Mouse (Mus musculus) gastrocnemius, postnatal 36 days (tissue): ENCODE measurements around the gene Itk. TPM values are rescaled to one million over a fixed set of nuclear protein-coding genes. Genes with fewer than 3 reads are reported as not detected.

Source experiments
- DNase-seq, 2 experiments: peaks; one replicate each; pipeline ENCODE4 v3.0.0; 2022
- intact Hi-C: fragments of 180-260 bp; cut with DNase I; formaldehyde crosslinking; loops from one replicate; pipeline ENCODE4 v1.15.1; 2025
- total RNA-seq, 2 experiments: library from RNA; stranded (reverse); gene quantifications; 2 replicates each; pipeline ENCODE4 v1.2.3; 2021

Itk gene
- total RNA-seq, 2 experiments from 2014 or later: 1.1 TPM; not detected in 1

DNA sequence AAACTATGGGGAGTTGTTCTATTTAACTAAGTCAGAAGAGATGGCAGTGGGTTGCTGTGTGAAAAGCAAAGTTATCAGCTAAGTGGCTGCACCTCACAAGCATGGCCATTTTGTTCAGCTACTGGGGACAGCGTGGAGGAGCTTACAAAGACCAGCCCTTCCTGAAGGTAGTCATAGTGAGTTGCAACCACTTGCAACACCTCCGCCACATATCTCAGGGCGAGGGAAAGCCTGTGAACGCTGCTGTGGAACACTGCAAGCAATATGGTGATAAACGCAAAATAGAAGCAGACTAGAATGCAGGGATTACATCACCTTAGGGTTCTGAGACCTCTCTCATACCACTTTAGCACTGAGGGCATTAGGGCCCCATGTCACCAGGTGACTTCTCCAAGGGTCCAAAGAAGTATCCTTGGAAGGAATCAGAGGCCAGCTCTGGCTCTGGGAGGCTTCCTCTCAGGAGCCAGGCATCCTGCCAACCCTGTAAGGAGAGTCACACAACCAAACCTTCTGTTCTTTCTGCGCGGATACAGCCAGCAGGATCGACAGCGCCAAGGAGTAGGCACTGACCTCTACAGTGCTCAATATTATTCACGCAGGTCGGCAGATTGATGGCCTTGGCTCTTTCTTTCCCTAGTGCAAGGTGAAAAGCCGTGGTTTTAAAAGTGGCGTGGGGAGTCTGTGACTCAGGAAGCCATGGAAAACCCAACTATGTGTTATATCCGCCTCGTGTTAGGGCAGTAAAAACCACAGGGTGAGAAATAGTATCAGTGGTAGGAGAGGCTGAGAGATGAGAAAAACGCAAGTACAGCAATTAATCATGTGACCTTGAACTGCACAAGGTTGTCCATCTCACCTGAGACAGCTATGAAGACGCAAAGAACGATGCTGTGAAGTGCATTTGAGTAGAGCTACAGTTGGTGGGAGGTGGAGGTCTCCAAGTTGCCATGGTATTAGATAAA lies 27.0 kb downstream of the Itk start:
- intact Hi-C loops: no loop called here
- DNase-seq: no peak

DNA sequence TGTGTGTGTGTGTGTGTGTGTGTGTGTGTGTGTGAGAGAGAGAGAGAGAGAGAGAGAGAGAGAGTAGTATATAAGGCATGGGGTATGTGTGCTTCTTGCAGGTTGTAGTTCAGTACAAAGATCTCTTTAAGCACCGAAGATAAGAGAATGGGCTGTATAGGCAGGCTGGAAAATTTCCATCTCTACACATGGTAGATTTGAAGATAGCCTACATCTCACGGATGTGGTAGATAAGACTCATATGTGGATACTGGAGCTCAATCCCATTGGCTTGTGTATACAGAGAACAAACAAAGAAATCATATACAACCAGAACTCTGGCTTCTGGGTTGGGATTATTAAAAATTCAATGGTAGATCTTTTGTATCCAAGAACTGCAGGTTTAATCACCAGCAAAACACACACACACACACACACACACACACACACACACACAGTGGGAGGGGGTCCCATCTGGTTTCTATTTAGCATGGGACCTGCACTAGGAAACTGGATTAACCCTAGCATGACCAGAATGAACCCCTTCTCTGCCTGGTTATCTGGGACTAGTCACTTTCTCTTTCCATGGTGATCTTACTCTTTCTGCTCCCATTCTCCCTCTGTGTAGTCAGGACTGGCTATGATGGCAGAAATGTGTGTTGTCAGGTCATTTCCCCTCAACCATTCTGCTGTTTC lies 28.2 kb downstream of the Itk start:
- intact Hi-C loops: no loop called here
- no peak for DNase-seq

DNA sequence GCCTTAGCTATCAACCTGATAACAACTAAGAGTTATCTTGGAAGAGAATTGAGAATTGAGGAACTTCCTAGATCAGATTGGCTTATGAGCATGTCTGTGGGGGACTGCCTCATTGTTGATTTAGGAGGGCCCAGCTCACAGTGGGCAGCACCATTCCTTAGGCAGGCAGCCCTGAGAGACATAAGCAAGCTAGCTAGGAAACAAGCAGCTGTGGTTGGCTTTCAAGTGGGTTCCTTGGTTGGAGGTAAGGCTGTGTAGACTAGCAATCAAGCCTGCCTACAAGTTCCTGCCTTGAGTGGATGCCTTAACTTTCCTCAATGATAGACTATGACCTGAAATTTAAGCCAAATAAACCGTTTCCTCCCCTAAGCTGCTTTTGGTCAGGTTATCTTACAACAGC lies 30.9 kb downstream of the Itk start:
- intact Hi-C loops: no loop called here
- DNase-seq: no peak

DNA sequence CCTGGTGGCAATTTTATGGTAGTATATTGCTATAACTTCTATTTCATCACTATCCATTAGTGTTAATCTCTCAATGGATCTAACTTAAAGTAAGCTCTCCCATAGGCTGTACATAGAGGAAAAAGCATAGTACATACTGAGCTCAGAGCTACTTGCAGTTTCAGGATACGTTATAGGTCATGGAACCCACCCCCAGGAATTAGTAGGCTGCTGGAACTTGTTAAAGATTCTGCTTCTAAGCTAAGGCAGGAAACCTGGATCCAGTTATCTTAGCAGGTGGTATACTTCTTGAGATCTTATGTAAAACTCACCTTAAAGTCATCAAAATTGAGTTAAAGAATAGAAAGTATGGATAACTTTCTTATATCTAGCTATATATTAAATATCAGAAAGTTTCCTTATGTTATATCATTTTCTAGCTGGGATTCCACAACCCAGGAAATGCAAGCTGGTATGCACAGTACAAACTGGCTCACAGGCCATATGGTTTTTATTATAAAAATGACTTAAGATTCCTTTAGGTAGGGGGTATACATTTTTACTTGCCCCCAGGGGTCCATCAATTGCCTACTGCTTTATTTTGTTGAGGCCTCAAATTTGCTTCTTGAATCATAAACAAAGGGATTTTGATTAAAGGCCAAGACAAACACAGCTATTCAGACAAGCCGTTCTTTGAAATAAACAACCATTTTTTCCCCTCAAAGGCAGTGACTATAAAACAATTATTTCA lies 39.5 kb downstream of the Itk start:
- no peak for DNase-seq

DNA sequence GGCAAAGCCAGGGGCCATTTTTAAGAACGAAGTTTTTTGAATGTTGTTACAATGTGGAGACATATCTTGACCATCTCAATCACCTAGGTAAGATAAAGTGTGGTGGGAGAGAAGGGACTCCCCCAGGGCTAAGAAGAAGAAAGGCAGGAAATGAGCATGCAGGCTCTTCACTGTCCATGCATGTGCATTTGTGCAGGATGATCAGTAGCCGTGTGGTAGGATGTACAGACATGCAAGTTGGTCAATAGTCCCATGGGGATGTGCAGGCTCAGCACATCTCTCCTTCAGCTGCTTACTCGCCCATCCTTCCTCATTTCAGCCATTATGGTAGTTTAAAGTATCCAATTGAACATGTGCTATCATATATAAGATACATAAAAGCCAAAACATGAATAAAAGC lies 40.9 kb downstream of the Itk start:
- no peak for DNase-seq
- intact Hi-C loops: no loop called here

More for the DNA sequence above, 39.5 kb downstream of the Itk start:
- intact Hi-C loops: no loop called here

DNA sequence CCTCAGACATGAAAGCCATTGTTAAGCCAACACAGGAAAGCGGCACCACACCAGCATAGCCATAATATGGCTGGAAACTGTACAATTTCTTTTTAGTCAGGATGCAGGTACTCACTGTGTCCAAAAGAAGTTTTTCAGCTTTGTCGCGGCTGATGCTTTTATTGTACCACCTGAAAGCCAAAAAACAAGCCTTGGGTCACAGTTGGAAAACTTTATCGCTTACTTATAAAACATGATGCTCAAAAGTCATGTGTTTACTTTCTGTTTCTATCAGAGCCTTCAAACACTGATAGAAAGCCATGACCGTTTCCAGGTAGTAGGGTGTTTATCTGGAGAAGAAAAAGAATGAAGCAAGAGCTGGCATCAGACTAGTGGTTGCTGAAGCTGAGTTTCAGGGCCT lies 41.6 kb downstream of the Itk start:
- intact Hi-C loops: no loop called here
- DNase-seq: no peak

DNA sequence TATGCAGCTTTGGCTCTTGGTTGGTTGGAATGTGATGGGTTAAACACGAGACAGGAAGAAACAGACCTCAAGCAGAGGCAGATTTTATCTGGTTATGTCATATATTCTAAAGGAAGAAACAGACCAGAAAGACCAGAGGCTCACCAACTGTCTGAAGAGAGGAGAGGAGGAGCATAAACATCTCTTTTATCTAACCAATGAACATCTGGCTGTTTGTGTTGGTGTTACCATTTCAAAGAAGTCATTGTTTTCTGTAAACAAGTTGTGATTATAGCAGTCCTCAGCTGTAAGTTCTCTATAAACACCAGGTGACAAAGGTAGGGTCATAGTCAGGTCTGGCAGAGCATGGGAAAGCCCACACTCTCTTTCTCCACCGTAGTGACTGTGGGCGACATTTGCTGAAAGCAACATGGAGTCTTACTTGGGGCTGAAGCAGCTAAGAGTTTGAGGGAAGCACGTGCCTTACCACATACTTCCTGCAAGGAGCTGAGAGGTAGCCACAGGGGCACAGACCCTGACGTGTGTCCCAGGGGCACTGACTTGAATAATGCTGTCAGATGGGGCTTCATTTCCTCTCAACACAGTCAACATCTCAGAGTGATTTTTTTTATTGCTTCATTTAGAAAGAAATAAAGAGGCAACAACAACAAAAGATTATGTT lies 45.3 kb downstream of the Itk start:
- DNase-seq: no peak
- intact Hi-C loops: no loop called here

DNA sequence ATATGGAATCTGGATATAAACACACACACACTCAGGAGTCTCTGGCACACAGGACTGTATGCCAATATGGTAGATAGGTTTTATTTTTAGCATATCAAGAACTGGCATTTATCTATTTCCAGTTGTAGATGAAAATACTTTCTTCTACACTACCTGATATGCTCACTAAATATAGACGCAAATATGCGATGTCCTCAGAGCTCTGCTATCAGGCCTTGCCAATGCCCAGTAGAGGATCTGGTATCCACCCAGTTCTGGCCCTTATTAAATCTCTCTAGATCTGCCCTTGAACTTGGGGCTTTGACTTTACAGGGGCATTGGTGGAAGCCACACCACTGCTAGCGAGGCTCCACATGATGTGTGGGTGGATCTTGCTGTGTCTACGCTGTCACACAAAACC lies 47.4 kb downstream of the Itk start:
- intact Hi-C loops: no loop called here
- DNase-seq: no peak

DNA sequence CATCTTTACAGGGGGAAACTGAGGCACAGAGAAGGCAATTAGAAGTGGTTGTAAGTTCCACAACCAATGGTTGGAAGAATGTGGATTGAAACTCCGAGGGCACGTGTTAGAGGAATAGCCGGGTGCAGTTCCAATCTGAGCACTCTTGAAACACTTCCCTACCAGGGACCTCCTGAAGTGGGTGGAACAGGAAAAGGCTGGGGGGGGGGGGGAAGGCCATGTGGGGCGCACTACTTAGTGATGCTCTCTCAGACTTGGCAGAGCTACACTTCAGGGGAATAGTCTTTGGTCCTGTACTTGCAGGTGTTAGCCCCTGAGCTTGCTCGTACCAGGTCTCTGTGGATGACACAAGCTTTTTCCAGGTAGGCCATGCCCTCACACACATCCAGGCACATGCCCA lies 53.3 kb downstream of the Itk start:
- DNase-seq: no peak

DNA sequence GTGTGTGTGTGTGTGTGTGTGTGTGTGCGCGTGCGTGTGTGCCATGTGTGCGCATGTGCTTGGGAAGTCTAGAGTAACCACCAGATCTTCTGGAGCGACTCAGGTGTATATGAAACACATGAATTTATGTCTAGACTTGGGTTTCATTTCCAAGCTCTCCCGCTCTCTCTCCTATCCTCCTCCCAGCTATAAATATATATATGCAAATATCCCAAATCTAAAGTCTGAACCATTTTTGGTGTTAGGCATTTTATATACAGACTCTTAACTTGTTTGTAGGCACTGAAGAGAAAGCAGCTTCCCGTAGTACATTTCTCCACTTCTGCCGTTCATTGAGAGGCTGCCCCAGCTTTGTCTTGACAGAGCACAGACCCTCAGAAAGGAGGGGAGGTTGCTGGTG lies 57.1 kb downstream of the Itk start:
- intact Hi-C loops: no loop called here
- no peak for DNase-seq

More for the DNA sequence above, 53.3 kb downstream of the Itk start:
- intact Hi-C loops: no loop called here

DNA sequence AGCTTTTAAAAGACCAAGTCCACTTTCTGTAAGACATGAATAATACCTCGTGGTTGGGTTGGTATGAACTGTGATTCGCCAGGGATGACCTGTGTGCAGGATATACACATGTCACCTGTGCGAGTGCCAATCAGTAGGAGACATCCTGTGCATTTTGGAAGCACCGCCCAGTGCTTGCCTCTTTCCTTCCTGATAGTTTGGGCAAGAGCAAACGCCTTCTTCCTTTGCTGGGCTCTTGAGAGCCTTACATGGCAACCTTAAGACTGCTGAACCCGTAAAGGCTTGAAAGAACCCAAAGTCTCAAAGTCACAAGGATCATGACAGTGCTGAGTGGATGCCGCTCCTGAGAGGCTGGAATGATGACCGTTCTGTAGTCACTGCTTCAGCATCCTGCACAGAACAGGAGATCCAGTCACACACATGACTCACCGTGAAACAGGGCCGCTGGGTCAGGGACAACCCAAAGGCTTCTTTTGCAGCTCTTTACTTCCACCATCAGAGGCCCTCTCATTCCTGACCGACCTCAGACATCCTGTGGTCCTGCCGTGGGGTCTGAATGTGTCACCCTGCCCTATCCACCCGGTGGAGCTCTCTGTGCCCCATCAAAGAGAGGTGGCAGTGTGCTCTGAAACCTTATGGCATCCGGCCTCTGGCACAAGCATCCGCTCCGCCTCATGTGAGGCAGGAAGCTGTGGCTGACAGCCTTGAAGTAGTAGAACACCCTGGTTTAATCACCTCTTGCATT lies 62.9 kb downstream of the Itk start:
- intact Hi-C loops: no loop called here
- DNase-seq: no peak

DNA sequence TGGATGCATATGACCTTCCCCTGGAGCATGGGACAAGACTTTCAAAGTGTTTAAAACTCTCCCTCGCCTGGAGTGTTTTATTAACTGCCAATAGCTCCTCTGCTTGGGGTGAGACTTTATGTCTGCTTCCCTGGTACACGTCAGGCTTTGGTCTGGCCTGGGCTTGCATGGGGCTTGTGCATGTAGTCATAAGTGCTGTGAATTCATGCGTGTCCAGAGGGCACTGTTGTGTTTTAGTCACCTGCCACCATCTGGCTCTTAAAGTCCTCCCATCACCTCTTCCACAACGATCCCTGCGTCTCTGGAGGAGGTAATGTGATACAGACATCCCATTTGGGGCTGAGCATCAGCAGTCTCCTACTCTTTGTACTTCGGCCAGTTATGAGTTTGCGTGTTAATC lies 67.8 kb downstream of the Itk start:
- intact Hi-C loops: no loop called here
- DNase-seq: no peak

DNA sequence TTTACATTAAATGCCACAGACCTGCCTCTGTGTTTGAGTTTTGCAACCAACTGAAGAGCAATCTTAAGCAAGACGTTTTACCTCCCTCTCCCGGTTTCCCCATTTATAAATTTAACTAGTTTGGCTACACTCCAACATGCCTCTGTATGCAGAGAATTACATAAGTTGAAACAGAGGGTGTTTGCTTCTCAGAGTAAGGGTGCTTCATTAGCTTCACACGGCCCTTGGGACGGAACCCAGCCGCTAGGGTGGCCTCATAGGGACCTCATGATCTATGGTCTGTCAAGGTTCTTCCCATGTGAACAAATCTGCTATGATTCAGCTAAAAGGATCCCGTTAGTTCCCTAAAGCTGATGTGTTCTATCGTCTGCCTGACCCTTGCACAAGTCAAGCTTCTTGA lies 74.8 kb downstream of the Itk start:
- DNase-seq: no peak
- intact Hi-C loops: no loop called here

DNA sequence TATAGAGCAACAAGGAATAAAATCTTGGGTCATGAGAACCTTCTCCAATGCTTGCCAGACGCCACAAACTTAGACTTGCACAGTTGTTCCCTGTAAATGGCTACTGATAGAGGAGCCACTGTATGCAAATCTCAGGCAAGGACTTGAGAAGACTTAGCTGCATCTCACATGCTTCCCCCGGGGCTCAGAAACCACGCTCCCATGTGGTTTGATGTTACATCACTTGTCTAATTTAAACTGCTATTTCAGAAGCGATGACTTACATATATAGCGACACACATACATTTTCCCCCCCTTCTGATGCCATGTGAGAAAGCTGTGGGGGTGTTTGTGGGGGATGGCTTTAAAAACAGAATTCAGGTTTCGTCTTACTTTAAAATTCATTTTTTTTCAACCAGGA lies 75.5 kb downstream of the Itk start:
- DNase-seq: no peak
- intact Hi-C loops: no loop called here

DNA sequence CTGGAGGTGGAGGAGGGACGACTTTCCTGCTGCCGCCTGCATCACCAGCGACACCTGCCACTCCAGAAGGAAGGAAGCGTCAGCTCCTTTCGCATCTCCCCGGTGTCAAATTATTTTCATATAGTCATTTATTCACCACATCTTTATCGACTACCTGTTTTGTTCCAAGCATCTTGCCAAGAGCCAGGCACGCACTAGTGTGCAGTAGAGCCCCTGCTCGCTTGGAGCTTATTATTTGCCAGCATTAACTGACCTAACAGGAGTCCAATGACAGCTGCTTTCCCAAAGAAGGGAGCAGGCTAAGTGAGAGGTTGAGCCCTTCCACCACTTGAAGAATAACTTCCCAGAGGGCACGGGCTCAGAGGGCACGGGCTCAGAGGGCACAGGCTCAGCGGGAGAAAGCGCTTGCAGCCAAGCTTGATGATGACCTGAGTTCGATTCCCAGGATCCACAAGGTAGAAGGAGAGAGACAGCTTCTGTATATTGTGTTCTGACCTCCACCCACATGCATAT lies 76.7 kb downstream of the Itk start, which contains the start of gene Cyfip2:
Gene Cyfip2, minus strand, starts transcription at position 337 of the 513 bp plus-strand sequence.
- intact Hi-C loops: no loop called here
- DNase-seq: no peak

DNA sequence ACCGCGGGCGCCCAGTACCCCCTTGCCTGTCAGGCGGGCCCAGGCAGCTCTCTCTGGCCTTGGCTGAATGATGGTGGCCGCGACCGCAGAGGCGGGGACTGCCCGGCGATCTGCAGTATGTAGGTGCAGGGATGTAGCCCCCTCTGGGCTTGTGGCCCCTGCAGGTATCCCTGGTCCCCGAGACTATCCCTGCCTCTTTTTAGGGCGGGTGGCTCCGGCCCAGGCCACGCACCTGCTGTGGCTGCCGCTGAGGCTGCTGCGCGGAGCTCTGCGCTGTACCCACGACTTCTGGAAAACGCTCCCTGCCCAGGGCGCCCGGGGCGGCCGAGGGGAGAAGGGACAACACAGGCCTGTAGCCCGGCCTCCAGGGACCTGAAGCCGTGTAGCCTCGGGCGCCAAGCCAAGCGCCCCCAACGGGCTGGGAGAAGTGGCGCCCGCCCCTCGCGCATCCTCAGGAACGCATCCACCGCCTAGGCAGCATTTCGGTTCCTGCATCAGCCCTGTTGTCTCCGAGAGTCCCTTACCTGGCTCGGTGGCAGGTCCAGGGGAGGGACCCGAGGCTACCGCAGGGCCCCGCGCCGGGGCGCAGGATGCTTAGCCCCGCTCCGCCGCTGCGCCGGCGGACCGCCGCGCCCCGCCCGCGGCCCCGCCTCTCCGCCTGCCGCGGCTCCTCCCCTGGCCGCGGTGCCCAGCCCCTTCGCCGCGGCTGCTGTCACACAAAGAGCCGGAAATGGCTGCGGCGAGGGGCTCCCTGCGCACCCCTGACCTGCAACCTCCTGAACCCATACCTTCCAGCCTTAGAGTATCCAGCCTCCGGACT lies 77.4 kb downstream of the Itk start:
- intact Hi-C loops: no loop called here
- DNase-seq: no peak

DNA sequence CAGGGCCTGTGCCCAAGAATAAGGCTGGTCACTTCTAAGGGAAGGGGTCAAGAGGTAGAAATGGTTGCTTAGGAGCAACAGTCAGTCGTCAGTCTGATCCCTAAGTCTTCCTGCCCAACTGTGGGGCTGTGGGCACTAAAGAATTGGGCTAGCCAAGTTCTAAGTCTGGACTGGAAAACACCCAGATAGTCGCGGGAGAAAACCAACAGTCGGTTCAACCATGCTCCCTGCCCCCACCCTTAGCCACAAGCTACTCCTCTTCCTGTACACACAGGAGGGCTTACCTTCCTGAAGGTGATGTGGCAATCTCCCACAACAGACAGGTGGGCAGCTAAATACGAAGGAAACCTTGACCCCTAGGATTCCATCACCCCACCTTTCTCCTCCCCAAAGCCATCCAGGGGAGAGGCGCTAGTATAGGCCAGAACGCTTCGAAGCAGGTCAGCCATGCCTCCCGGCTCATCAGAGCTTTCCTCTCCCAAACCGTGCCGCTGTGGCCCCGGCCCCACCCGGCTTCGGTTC lies 78.1 kb downstream of the Itk start:
- DNase-seq: no peak
- intact Hi-C loops: no loop called here

DNA sequence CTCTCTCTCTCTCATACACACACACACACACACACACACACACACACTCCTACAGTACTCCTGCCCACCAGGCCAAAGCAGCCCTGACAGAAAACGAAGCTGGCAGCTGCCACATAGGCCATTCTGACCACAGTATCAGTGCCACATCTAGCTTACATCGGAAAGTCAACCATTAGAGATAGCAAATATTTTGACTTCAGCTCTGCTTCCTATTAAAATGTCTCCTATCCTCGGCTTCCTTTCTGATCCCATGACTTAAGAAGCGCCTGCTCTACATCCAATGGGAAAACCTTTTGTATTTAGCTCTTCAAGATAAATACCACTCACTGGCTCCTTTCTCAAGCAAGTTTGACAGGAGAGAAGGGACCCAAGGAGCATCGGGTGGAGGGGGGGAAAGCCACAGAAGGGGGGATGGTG lies 78.7 kb downstream of the Itk start:
- no peak for DNase-seq
- intact Hi-C loops: no loop called here
